Comparison of ENCODE assay signal across 8 mouse cellular contexts in the genomic region with DNA sequence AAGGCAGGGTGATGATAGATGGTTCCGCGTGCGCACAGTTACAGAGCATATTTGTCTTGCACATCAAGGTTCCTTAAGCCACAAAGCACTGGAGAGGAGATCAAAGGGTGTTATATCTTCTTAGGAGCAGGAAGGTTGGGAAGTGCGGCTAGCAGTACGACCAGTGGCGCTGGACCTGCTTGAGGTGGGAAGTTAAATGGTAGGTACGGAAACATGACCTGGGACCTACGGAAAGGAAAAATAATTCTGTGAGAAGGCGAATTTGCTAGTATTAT.
DNase-seq lines count a peak whose midpoint lies in the region; ATAC-seq and TF ChIP-seq lines count a peak whose summit lies in the region.

No protein-coding gene starts in this region.

- no peaks in the 10 kb centered on the region for H3K9me3 ChIP-seq in limb, embryonic 11.5 days (ENCODE audit: control insufficient read depth, low read length)
- H3K9me3 ChIP-seq in neural tube, embryonic 13.5 days = no peaks in the 10 kb centered on the region

- H3K36me3 ChIP-seq in limb, embryonic 11.5 days (ENCODE audit: control insufficient read depth, insufficient read depth, low read length) = no peaks in the 10 kb centered on the region
- no peaks in the 10 kb centered on the region for H3K36me3 ChIP-seq in neural tube, embryonic 13.5 days

- H3K27me3 ChIP-seq in limb, embryonic 11.5 days (ENCODE audit: control insufficient read depth, insufficient read depth, low read length) = peaks cover 27% of the 10 kb centered on the region
- no peaks in the 10 kb centered on the region for H3K27me3 ChIP-seq in neural tube, embryonic 13.5 days

- DNase-seq in lung, adult 2 months = no peak
- DNase-seq in lung, adult 18-20 months = no peak
- no peak for DNase-seq in limb, embryonic 11.5 days (ENCODE audit: low spot score)
- no peak for DNase-seq in left cerebral cortex, postnatal 4 days
- DNase-seq in adrenal gland, postnatal 36 days = no peak
- DNase-seq in cerebellum, postnatal 10 days = no peak

- ATAC-seq in limb, embryonic 11.5 days (ENCODE audit: insufficient number of reproducible peaks, low FRiP score, low TSS enrichment, low read depth) = peak; percentile 10; the same call in 1 of the 2 replicates
- ATAC-seq in neural tube, embryonic 13.5 days (ENCODE audit: low read depth) = peak; percentile 6; the same call in 1 of the 2 replicates

- peak overlapping the region; percentile 77 for H3K4me2 ChIP-seq in limb, embryonic 11.5 days (ENCODE audit: low read depth, severe bottlenecking)
- peak overlapping the region; percentile 71 for H3K4me2 ChIP-seq in neural tube, embryonic 13.5 days

- H3K4me1 ChIP-seq in lung, adult 2 months (ENCODE audit: control insufficient read depth, insufficient read depth, low read length) = 0 out of 2 replicates have a peak, but pooled peaks cover 2% of the 10 kb centered on the region
- H3K4me1 ChIP-seq in embryonic fibroblast, embryonic 13.5 days (ENCODE audit: control insufficient read depth, insufficient read depth, low read length) = no peaks in the 10 kb centered on the region
- no peaks in the 10 kb centered on the region for H3K4me1 ChIP-seq in limb, embryonic 11.5 days (ENCODE audit: control insufficient read depth, insufficient read depth, low read length)
- H3K4me1 ChIP-seq in neural tube, embryonic 13.5 days (replicated peaks) = peaks cover 66% of the 10 kb centered on the region

- peak overlapping the region; percentile 85 for H3K27ac ChIP-seq in embryonic fibroblast, embryonic 13.5 days (ENCODE audit: insufficient read depth, low read length)
- H3K27ac ChIP-seq in limb, embryonic 11.5 days (replicated peaks; ENCODE audit: low read depth, low read length) = no peak overlapping the region; the same call in 1 of the 2 replicates
- peak overlapping the region; percentile 99 for H3K27ac ChIP-seq in neural tube, embryonic 13.5 days (replicated peaks)

- WGBS in lung, adult 2 months = under 1% methylated on average over 9 of the region's 9 CpGs
- WGBS in limb, embryonic 11.5 days = under 1% methylated on average over 9 of the region's 9 CpGs
- under 1% methylated on average over 9 of the region's 9 CpGs for WGBS in neural tube, embryonic 13.5 days

- H3K9ac ChIP-seq in limb, embryonic 11.5 days (ENCODE audit: low read length) = peak overlapping the region; percentile 38; the same call in 1 of the 2 replicates
- H3K9ac ChIP-seq in neural tube, embryonic 13.5 days = peak overlapping the region; percentile 93

- no peak for TF ChIP-seq CTCF in lung, adult 2 months (IDR thresholded peaks at IDR 0.05; ENCODE audit: insufficient read depth, low read length)
- no peak for TF ChIP-seq CTCF in embryonic fibroblast, embryonic 13.5 days (IDR thresholded peaks at IDR 0.05; ENCODE audit: borderline replicate concordance, insufficient read depth, low read length)

- intact Hi-C loops in left cerebral cortex, postnatal 4 days (cut with DNase I) = loop anchor here (2.0 to 10.0 kb wide), 4 partner anchors 219 to 816 kb away; no protein-coding TSS in a partner anchor

- peak overlapping the region; percentile 48 for H3K4me3 ChIP-seq in lung, adult 2 months (replicated peaks; ENCODE audit: extremely low read depth, low read depth, low read length)
- H3K4me3 ChIP-seq in embryonic fibroblast, embryonic 13.5 days (ENCODE audit: insufficient read depth, low read length) = peak overlapping the region; percentile 28
- H3K4me3 ChIP-seq in limb, embryonic 11.5 days (ENCODE audit: low read depth, low read length) = peak overlapping the region; percentile 35
- H3K4me3 ChIP-seq in neural tube, embryonic 13.5 days = peak overlapping the region; percentile 51

- no peak for TF ChIP-seq POLR2A in lung, adult 2 months (IDR thresholded peaks at IDR 0.05; ENCODE audit: borderline replicate concordance, extremely low read depth, low read depth, low read length)
- TF ChIP-seq POLR2A in embryonic fibroblast, embryonic 13.5 days (IDR thresholded peaks at IDR 0.05; ENCODE audit: low read depth, low read length) = no peak
